Mouse (Mus musculus) liver, embryonic 14.5 days (tissue): ENCODE data around the gene Lrsam1. TPM values are rescaled to one million over a fixed set of nuclear protein-coding genes. Genes with fewer than 3 reads are reported as not detected.

Source experiments
- ATAC-seq: fragments of 200-750 bp; cut with Nextera tagmentation; 2 replicates; pipeline ENCODE4 v1.8.0; 2017; ENCODE audit warnings: moderate number of reproducible peaks, mild to moderate bottlenecking, moderate library complexity; ENCODE audit not compliant: insufficient read depth
- DNase-seq, 3 experiments: peaks; one replicate each; pipeline ENCODE4 v3.0.0-alpha.2; 2012 to 2013; ENCODE audit warnings: low read depth in 3 of 3, low spot score in 3 of 3
- H3K27ac ChIP-seq: fragments of 300-500 bp; sonication (generic); 2 replicates; pipeline ENCODE4 v1.5.1; 2014; ENCODE audit warnings: moderate library complexity, mild to moderate bottlenecking, control low read depth, inconsistent platforms
- H3K27me3 ChIP-seq: fragments of 300-500 bp; sonication (generic); 2 replicates; pipeline ENCODE4 v1.6.1; 2014; ENCODE audit warnings: mild to moderate bottlenecking, low read length, moderate library complexity; ENCODE audit not compliant: control insufficient read depth, insufficient read depth
- H3K36me3 ChIP-seq: fragments of 300-500 bp; sonication (generic); replicated peaks from 2 replicates; pipeline ENCODE4 v1.6.1; 2014; ENCODE audit warnings: low read depth; ENCODE audit not compliant: control insufficient read depth, insufficient read depth
- H3K4me1 ChIP-seq, 2 experiments: fragments of 200-500 bp in 1 of 2; fragments of 300-500 bp in 1 of 2; sonication (generic) in 1 of 2; replicated peaks; 2 replicates each; pipeline ENCODE4 v1.6.1; 2012 to 2014; ENCODE audit warnings: antibody characterized with exemption in 1 of 2, inconsistent platforms in 1 of 2, low read length in 1 of 2; ENCODE audit not compliant: control insufficient read depth in 2 of 2, insufficient read depth in 2 of 2
- H3K4me2 ChIP-seq: fragments of 300-500 bp; sonication (generic); 2 replicates; pipeline ENCODE4 v1.6.1; 2014; ENCODE audit warnings: low read depth, mild to moderate bottlenecking, control low read depth, moderate library complexity
- H3K4me3 ChIP-seq, 2 experiments: fragments of 200-500 bp in 1 of 2; fragments of 300-500 bp in 1 of 2; sonication (generic) in 1 of 2; 2 replicates each; pipeline ENCODE4 v1.5.1; 2012 to 2014; ENCODE audit warnings: low read depth in 2 of 2, low read length in 2 of 2, mild to moderate bottlenecking in 2 of 2, control low read depth in 1 of 2, inconsistent platforms in 1 of 2, moderate library complexity in 1 of 2; ENCODE audit not compliant: insufficient read depth in 1 of 2
- H3K9ac ChIP-seq: fragments of 300-500 bp; sonication (generic); replicated peaks from 2 replicates; pipeline ENCODE4 v1.6.1; 2014; ENCODE audit warnings: mild to moderate bottlenecking, control low read depth, moderate library complexity
- H3K9me3 ChIP-seq: fragments of 300-500 bp; sonication (generic); 2 replicates; pipeline ENCODE4 v1.6.1; 2016; ENCODE audit warnings: low read length, mixed read lengths; ENCODE audit not compliant: control insufficient read depth
- CTCF ChIP-seq: IDR thresholded peaks from 2 replicates; pipeline ENCODE4 v1.5.1; 2016; ENCODE audit warnings: antibody characterized with exemption, low read depth, control low read depth
- EP300 ChIP-seq: IDR thresholded peaks from 2 replicates; pipeline ENCODE4 v1.6.1; 2016; ENCODE audit warnings: antibody characterized with exemption, low read depth
- WGBS: fragments of 180-500 bp; shearing (Covaris S2); extraction: QIAGEN DNeasy Blood & Tissue Kit; methylation state at CpG from one replicate; pipeline ENCODE4 v1.1.7; 2014; ENCODE audit not compliant: insufficient replicate concordance; 5-methylcytosine and 5-hydroxymethylcytosine counted together
- polyA plus RNA-seq, 2 experiments: library from polyadenylated mRNA; depleted of rRNA in 1 of 2; stranded (reverse) in 1 of 2; unstranded in 1 of 2; fragments of >200 nt; fragmentation: Nextera tagmentation in 1 of 2; extraction: Ambion mirVana in 1 of 2; gene quantifications; 2 replicates each; pipeline versions ENCODE4 v1.2.1 to v1.2.3; 2012 to 2014

The Lrsam1 gene
- polyA plus RNA-seq, 2 experiments, result 1.1 to 2.5 TPM

DNA sequence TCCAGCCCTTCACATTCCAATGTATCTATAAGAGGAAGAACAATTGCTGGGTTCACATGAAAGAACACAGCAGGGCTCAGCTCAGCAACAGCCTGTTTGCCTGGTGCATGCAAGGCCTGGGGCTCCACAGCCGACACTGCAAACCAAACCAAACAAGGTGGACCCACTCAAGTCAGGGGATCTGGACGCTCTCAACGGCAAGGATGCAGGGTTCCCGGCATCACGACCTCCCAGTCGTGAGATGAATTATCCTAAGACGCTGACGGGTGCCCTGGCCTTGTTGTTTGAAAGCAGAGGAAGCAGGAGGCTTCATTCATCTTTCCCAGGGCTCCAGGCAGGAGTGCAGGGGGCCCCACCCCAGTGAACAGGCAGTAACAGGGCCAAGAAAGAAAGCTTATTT lies 24.4 kb upstream of the Lrsam1 start:
- DNase-seq, result no peak
- no peak for TF ChIP-seq CTCF
- no peak for TF ChIP-seq EP300
- H3K9ac ChIP-seq, result no peak overlapping the region
- H3K4me2 ChIP-seq, result no peak overlapping the region
- no peaks in the 10 kb centered on the region for H3K36me3 ChIP-seq
- H3K27ac ChIP-seq, result no peak overlapping the region
- ATAC-seq, result no peak
- no peak overlapping the region for H3K4me3 ChIP-seq
- H3K4me1 ChIP-seq, result peaks cover 1 to 10% of the 10 kb centered on the region in 2 experiments; a peak in 3 of 4 replicates
- no peaks in the 10 kb centered on the region for H3K9me3 ChIP-seq
- WGBS, result 62% methylated on average over 8 of the region's 8 CpGs
- H3K27me3 ChIP-seq, result no peaks in the 10 kb centered on the region

DNA sequence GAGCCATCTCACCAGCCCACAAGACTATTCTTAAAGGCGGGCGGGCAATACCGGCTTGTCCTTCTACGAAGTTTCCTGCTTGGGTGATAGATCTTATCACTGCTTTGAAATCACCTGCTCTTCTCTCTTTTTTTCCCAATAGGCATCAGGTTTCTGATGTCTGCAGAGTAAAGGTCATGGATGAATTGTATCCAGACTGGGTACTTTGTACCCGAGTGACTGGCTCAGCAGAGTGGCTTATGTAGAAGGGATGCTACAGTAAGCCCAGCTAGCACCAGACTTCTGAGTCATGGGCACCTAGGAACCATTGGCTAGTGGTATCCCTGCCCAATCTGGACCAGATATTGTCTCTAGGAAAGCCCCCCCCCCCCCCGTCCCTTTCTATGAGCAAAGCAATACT lies 22.2 kb upstream of the Lrsam1 start:
- Histone ChIP-seq H3K9ac (no peak overlapping the region), H3K4me1 (peaks cover 3 to 21% of the 10 kb centered on the region in 2 experiments), H3K27ac (no peak overlapping the region), H3K4me3 (no peak overlapping the region), H3K27me3 (no peaks in the 10 kb centered on the region), H3K4me2 (no peak overlapping the region), H3K9me3 (no peaks in the 10 kb centered on the region), H3K36me3 (no peaks in the 10 kb centered on the region)
- ATAC-seq (no peak), DNase-seq (no peak)
- TF ChIP-seq EP300, result no peak
- no peak for TF ChIP-seq CTCF
- WGBS, result 34% methylated on average over 6 of the region's 6 CpGs

- Histone ChIP-seq H3K4me3 (peak overlapping the region; percentile 64 to 73), H3K4me2 (peak overlapping the region; percentile 74), H3K27me3 (no peaks in the 10 kb centered on the region), H3K27ac (no peak overlapping the region), H3K9me3 (no peaks in the 10 kb centered on the region), H3K36me3 (no peaks in the 10 kb centered on the region), H3K9ac (peak overlapping the region; percentile 60), H3K4me1 (peaks cover 6 to 30% of the 10 kb centered on the region in 2 experiments)
- DNase-seq (no peak), ATAC-seq (no peak)
- WGBS, result 9% methylated on average over 4 of the region's 4 CpGs
- TF ChIP-seq EP300, result no peak
- no peak for TF ChIP-seq CTCF
Measured at GRCm38 (mm10) chr2:32982700-32983099, 21.3 kb upstream of the Lrsam1 start.

DNA sequence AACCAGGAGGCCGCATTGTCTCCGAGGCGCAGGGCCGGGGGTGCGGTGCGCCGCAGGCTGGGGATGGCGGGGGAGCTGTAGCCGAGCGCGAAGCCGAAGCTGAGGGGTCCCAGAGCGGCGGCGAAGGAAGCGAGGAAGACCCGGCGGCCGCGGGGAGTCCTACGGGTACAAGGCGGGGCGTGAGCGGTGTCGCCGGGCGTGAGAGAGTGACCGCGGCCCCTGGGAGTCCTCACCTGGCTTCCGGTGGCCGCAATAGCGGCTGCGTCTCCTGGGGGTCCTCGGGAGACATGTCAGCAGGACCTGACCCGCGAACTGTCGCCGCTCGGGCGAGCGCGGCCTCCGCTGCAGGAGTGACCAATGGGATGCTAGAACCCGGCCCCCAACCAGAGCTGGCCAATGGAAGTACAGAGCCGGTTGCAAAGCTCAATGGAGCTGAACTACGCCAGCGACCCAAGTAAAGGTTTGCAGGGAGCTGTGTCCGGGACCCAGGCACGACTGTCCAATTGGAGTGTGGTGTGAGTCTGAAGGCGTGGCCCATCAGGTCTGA lies 20.4 kb upstream of the Lrsam1 start, which contains the start of gene Slc2a8:
Gene Slc2a8 (minus strand): TSS at position 359 of the 547 bp plus-strand sequence.
- peak; percentile 96 for ATAC-seq
- Histone ChIP-seq H3K4me2 (peak within 1 kb of the TSS; percentile 74), H3K9ac (peak within 1 kb of the TSS; percentile 60), H3K27me3 (no peaks in the 10 kb centered on the region), H3K9me3 (no peaks in the 10 kb centered on the region), H3K27ac (no peak within 1 kb of the TSS), H3K4me1 (peaks cover 6 to 30% of the 10 kb centered on the region in 2 experiments), H3K36me3 (no peaks in the 10 kb centered on the region), H3K4me3 (peak within 1 kb of the TSS; percentile 64 to 73)
- TF ChIP-seq CTCF (no peak), EP300 (no peak)
- under 1% methylated on average over 48 of the region's 50 CpGs for WGBS
- DNase-seq, result peak; percentile 86 to 88 (median 87)

DNA sequence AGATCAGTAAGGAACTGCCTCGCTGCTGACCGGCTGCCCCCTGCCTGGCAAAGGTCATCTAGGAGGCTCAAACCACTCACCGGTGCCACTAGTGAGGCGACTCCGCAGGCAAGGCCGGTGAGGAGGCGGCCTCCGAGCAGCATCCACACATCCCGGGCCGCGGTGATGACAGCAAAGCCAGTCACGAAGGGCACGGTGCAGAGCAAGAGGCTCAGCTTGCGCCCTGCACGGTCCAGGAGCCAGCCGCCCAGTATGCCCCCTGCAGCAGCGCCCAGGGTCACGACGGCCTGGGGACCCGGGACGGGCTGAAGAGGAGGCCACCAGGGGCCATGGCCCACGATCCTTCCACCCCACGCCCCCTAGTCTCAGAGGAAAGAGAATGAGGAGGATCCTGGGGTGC lies 19.9 kb upstream of the Lrsam1 start:
- H3K4me3 ChIP-seq, result peak overlapping the region; percentile 64 to 73
- peak overlapping the region; percentile 60 for H3K9ac ChIP-seq
- ATAC-seq (peak; percentile 42), DNase-seq (no peak)
- H3K36me3 ChIP-seq, result no peaks in the 10 kb centered on the region
- H3K4me1 ChIP-seq, result peaks cover 6 to 30% of the 10 kb centered on the region in 2 experiments
- H3K27me3 ChIP-seq, result no peaks in the 10 kb centered on the region
- peak overlapping the region; percentile 74 for H3K4me2 ChIP-seq
- H3K9me3 ChIP-seq, result no peaks in the 10 kb centered on the region
- TF ChIP-seq CTCF (0 out of 2 replicates have a peak, but pooled peaks have one; percentile 7), EP300 (no peak)
- WGBS, result 2% methylated on average over 23 of the region's 23 CpGs
- no peak overlapping the region for H3K27ac ChIP-seq
